Mouse (Mus musculus): ENCODE results near the gene Eno1. TPM values are rescaled to one million over a fixed set of nuclear protein-coding genes. Genes with fewer than 3 reads are reported as not detected.

Eno1 gene
- total RNA-seq, 1 experiment = 824 TPM

DNA sequence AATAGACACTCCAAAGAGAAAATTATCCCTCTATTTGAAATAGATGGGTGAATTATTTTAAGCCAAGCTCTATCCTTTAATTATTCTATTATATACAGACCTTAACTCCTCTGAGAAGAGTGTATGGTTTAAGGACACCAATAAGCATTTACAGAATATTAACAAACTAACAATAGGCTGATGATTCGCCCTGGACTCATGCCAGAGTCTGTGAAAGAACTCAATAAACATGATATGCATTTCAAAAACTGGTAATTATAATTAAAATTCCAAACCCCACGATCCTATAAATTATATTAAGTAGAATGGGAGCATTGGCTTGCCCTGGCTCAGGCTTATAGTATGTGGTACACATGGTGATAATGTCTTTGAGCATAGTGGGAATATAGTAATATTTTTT is 43.5 kb downstream of the Eno1 start:
- H3K4me3 ChIP-seq (ENCODE audit: insufficient read depth in 1 of 2, low read depth in 1 of 2, low read length in 2 of 2, poor library complexity in 1 of 2, severe bottlenecking in 1 of 2) = no peak overlapping the region
- in situ Hi-C loops (cut with MboI; ENCODE audit: low sequenced_read_pairs in 2 of 2, unreplicated experiment in 2 of 2) = no loop called here
- no peak overlapping the region for H3K9ac ChIP-seq (ENCODE audit: insufficient read depth, low read depth, low read length, poor library complexity, severe bottlenecking)
- H3K4me1 ChIP-seq (ENCODE audit: control insufficient read depth in 2 of 2, insufficient read depth in 2 of 2, low read length in 2 of 2, poor library complexity in 1 of 2) = peaks cover 6 to 7% of the 10 kb centered on the region in 2 experiments; a peak in 3 of 4 replicates
- no peak for DNase-seq (ENCODE audit: low read depth, low spot score)
- TF ChIP-seq ZC3H11A (IDR thresholded peaks at IDR 0.05; ENCODE audit: borderline replicate concordance, low read depth, low read length) (no peak), HCFC1 (IDR thresholded peaks at IDR 0.05; ENCODE audit: borderline replicate concordance, insufficient read depth, low read length) (no peak), ZNF384 (IDR thresholded peaks at IDR 0.05; ENCODE audit: low read depth, low read length) (no peak), CHD2 (IDR thresholded peaks at IDR 0.05; ENCODE audit: low read depth, low read length) (no peak), MAFK (IDR thresholded peaks at IDR 0.05; ENCODE audit: insufficient read depth, low read depth, low read length) (no peak)
- no peaks in the 10 kb centered on the region for H3K9me3 ChIP-seq (ENCODE audit: control insufficient read depth, insufficient read depth, low read depth, low read length)
- H3K36me3 ChIP-seq (ENCODE audit: control insufficient read depth, insufficient read depth, low read length, poor library complexity, severe bottlenecking) = no peaks in the 10 kb centered on the region
- no peak overlapping the region for H3K27ac ChIP-seq (ENCODE audit: insufficient read depth, low read depth, low read length, poor library complexity, severe bottlenecking)

DNA sequence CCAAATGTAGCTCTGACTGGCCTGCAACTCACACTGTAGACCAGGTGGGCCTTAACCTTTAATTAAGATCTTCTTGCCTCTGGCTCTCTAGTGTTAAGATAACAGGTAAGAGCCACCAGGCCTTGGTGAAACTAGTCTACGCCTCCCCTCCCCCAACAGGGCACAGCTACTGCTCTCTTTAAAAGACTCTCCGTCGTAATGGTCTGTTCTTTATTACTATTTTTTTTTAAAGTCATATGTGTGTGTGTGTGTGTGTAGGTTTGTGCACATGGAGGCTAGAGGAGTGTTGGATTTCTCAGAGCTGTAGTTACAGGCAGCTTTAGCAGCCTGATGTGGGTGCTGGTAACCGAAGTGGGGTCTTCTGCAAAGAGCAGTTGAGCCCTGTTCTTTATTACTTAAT is 43.9 kb downstream of the Eno1 start:
- H3K4me3 ChIP-seq (ENCODE audit: insufficient read depth in 1 of 2, low read depth in 1 of 2, low read length in 2 of 2, poor library complexity in 1 of 2, severe bottlenecking in 1 of 2) = peak overlapping the region in 1 of 2 experiments; percentile 98; a peak in 2 of 4 replicates
- no peaks in the 10 kb centered on the region for H3K9me3 ChIP-seq (ENCODE audit: control insufficient read depth, insufficient read depth, low read depth, low read length)
- no peak for DNase-seq (ENCODE audit: low read depth, low spot score)
- TF ChIP-seq MAFK (IDR thresholded peaks at IDR 0.05; ENCODE audit: insufficient read depth, low read depth, low read length) (no peak), ZC3H11A (IDR thresholded peaks at IDR 0.05; ENCODE audit: borderline replicate concordance, low read depth, low read length) (no peak), HCFC1 (IDR thresholded peaks at IDR 0.05; ENCODE audit: borderline replicate concordance, insufficient read depth, low read length) (no peak), CHD2 (IDR thresholded peaks at IDR 0.05; ENCODE audit: low read depth, low read length) (no peak), ZNF384 (IDR thresholded peaks at IDR 0.05; ENCODE audit: low read depth, low read length) (no peak)
- H3K36me3 ChIP-seq (ENCODE audit: control insufficient read depth, insufficient read depth, low read length, poor library complexity, severe bottlenecking) = no peaks in the 10 kb centered on the region
- no peak overlapping the region for H3K9ac ChIP-seq (ENCODE audit: insufficient read depth, low read depth, low read length, poor library complexity, severe bottlenecking)
- in situ Hi-C loops (cut with MboI; ENCODE audit: low sequenced_read_pairs in 2 of 2, unreplicated experiment in 2 of 2) = no loop called here
- H3K4me1 ChIP-seq (ENCODE audit: control insufficient read depth in 2 of 2, insufficient read depth in 2 of 2, low read length in 2 of 2, poor library complexity in 1 of 2) = peaks cover 6 to 7% of the 10 kb centered on the region in 2 experiments; a peak in 3 of 4 replicates
- H3K27ac ChIP-seq (ENCODE audit: insufficient read depth, low read depth, low read length, poor library complexity, severe bottlenecking) = no peak overlapping the region

DNA sequence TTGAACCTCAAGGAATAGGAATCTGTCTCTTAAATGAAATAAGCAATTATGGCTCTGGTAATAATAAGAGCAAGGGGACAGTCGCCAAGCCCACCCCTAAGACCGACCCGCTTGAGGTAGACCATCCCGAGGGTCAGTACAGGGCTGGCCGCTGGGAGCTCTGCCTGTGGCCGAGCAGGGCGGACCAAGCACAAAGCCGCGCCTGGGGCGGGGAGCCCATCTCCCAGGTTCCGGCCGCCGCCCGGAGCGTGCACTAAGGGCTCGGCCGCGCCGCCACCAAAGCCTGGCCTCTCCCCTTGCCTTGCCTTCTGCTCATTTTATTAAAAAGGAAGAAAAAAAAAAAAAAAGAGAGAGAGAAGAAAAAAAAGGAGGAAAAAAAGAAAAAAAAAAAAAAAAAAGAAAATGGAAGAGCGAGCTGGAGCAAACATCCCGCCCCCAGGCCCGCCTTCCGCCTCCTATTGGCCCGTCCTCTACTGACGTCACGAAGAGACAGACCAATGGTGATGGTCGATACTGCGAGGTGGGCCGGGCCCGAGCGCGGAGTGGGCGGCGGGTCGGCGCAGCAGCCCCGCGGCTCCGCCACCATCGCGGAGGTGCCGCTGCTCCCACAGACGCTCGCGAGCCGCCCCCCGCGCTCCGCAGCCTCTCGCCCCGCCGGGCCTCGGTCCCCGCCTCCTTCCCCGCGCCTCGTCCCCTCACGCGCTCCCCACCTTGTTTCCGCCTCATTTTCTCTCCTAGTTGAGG is 44.7 kb downstream of the Eno1 start, which contains the start of gene Rere:
Rere (plus strand) TSS at position 629 of the 744 bp plus-strand sequence.
- peak within 1 kb of the TSS; percentile 78 for H3K27ac ChIP-seq (ENCODE audit: insufficient read depth, low read depth, low read length, poor library complexity, severe bottlenecking)
- H3K36me3 ChIP-seq (ENCODE audit: control insufficient read depth, insufficient read depth, low read length, poor library complexity, severe bottlenecking) = no peaks in the 10 kb centered on the region
- H3K9me3 ChIP-seq (ENCODE audit: control insufficient read depth, insufficient read depth, low read depth, low read length) = no peaks in the 10 kb centered on the region
- TF ChIP-seq CHD2 (IDR thresholded peaks at IDR 0.05; ENCODE audit: low read depth, low read length) (peak; percentile 81), ZC3H11A (IDR thresholded peaks at IDR 0.05; ENCODE audit: borderline replicate concordance, low read depth, low read length) (no peak), ZNF384 (IDR thresholded peaks at IDR 0.05; ENCODE audit: low read depth, low read length) (peak; percentile 97)
- in situ Hi-C loops (cut with MboI; ENCODE audit: low sequenced_read_pairs in 2 of 2, unreplicated experiment in 2 of 2) = no loop called here
- peak within 1 kb of the TSS; percentile 96 for H3K9ac ChIP-seq (ENCODE audit: insufficient read depth, low read depth, low read length, poor library complexity, severe bottlenecking)
- H3K4me3 ChIP-seq (ENCODE audit: insufficient read depth in 1 of 2, low read depth in 1 of 2, low read length in 2 of 2, poor library complexity in 1 of 2, severe bottlenecking in 1 of 2) = peak within 1 kb of the TSS; percentile 97 to 98
- DNase-seq (ENCODE audit: low read depth, low spot score) = peak; percentile 92
- peaks cover 6 to 7% of the 10 kb centered on the region in 2 experiments; a peak in 3 of 4 replicates for H3K4me1 ChIP-seq (ENCODE audit: control insufficient read depth in 2 of 2, insufficient read depth in 2 of 2, low read length in 2 of 2, poor library complexity in 1 of 2)

DNA sequence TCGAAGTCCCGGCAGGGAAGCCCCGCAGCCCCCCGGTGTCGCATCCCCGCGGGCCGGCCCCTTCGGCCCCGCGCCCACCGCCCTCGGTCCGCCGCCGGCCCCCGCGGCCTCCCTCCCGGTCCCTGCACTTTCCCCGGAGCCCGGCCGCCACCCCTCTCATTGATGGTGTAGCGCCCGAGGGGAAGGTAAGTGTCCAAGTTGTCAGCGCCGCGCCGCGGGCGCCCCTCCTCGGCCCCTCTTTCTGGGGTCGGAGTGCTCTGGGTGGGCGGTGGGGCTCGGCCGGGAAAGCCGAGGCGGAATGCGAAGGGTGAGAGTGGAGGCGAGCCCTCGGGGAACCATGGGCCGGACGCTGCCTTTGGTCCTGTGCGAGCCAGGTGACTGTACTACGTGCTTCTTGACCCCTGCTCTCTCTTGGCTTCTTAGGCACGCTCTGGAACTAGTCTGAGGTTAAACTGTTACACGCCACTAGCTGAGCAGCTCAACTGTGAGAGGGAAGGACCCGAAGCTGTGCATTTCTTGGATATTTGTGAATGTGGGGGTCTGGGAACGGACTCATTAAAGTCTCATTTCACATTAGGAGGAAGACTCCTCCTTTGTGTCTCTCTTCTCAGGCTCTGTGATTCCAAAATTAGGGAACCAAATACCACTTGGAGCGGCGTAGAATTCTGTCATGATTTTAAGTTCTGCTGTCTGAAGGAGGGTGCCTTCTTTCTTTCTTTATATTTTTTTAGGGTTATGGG is 45.5 kb downstream of the Eno1 start:
- in situ Hi-C loops (cut with MboI; ENCODE audit: low sequenced_read_pairs in 2 of 2, unreplicated experiment in 2 of 2) = no loop called here
- Histone ChIP-seq H3K36me3 (ENCODE audit: control insufficient read depth, insufficient read depth, low read length, poor library complexity, severe bottlenecking) (no peaks in the 10 kb centered on the region), H3K27ac (ENCODE audit: insufficient read depth, low read depth, low read length, poor library complexity, severe bottlenecking) (peak overlapping the region; percentile 78), H3K9ac (ENCODE audit: insufficient read depth, low read depth, low read length, poor library complexity, severe bottlenecking) (peak overlapping the region; percentile 96), H3K4me1 (ENCODE audit: control insufficient read depth in 2 of 2, insufficient read depth in 2 of 2, low read length in 2 of 2, poor library complexity in 1 of 2) (peaks cover 6 to 7% of the 10 kb centered on the region in 2 experiments; a peak in 3 of 4 replicates), H3K4me3 (ENCODE audit: insufficient read depth in 1 of 2, low read depth in 1 of 2, low read length in 2 of 2, poor library complexity in 1 of 2, severe bottlenecking in 1 of 2) (peak overlapping the region; percentile 97 to 98), H3K9me3 (ENCODE audit: control insufficient read depth, insufficient read depth, low read depth, low read length) (no peaks in the 10 kb centered on the region)
- no peak for DNase-seq (ENCODE audit: low read depth, low spot score)
- no peak for TF ChIP-seq ZC3H11A (IDR thresholded peaks at IDR 0.05; ENCODE audit: borderline replicate concordance, low read depth, low read length)
- no peak; the same call in 1 of the 2 replicates for TF ChIP-seq ZNF384 (IDR thresholded peaks at IDR 0.05; ENCODE audit: low read depth, low read length)
- no peak for TF ChIP-seq CHD2 (IDR thresholded peaks at IDR 0.05; ENCODE audit: low read depth, low read length)
- no peak for TF ChIP-seq MAFK (IDR thresholded peaks at IDR 0.05; ENCODE audit: insufficient read depth, low read depth, low read length)
- no peak for TF ChIP-seq HCFC1 (IDR thresholded peaks at IDR 0.05; ENCODE audit: borderline replicate concordance, insufficient read depth, low read length)
